Mouse (Mus musculus): Measurements from ENCODE around the gene Cenpo. TPM values are rescaled to one million over a fixed set of nuclear protein-coding genes. Genes with fewer than 3 reads are reported as not detected.

Gene Cenpo
- polyA plus RNA-seq, 1 experiment = 13.1 TPM

GRCm38 (mm10) chr12:4199271-4199670 is 34.8 kb downstream of the Cenpo start:
- no peak for DNase-seq (ENCODE audit: low read depth)

DNA sequence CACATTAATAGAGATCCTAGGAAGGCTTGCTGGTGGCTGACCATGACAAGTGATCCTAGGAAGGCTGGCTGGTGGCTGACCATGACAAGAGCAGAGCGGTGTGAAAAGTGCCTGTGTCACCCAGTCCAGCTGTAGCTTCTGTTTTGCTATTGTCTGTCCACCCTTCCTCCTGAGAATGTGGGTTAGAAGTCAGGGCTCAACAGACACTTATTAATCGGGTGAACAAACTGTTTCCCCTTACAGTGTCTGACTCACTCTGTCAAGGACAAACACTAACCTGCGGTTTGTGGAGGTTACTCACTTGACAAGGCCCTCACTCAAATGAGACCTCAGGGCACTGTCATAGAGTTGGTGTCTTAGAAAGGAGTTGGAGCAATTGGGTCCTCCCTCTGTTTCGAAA is 35.4 kb downstream of the Cenpo start:
- no peak for DNase-seq (ENCODE audit: low read depth)

DNA sequence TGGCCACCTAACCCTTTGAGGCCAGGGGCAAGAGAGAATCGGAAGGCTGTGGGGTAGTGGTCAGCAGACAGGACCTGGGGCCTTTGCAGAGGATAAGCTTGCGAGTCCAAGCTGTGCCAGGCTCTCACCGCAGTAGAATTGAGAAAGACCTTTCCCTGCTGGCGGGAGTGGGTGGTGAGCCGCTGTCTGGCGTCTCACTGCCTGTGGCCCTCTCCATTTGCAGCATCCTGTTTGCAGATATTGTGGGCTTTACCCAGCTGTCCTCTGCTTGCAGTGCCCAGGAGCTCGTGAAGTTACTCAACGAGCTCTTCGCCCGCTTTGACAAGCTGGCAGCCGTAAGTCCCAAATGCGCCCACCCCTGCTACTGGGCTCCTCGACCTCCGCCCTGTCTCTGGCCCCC is 39.5 kb downstream of the Cenpo start:
- no peak for DNase-seq (ENCODE audit: low read depth)

- DNase-seq (ENCODE audit: low read depth) = no peak
Measured at GRCm38 (mm10) chr12:4193025-4193740, 40.9 kb downstream of the Cenpo start.

- DNase-seq (ENCODE audit: low read depth) = no peak
Measured at GRCm38 (mm10) chr12:4192514-4192913, 41.6 kb downstream of the Cenpo start.

- no peak for DNase-seq (ENCODE audit: low read depth)
Measured at GRCm38 (mm10) chr12:4189060-4189447, 45.0 kb downstream of the Cenpo start.

DNA sequence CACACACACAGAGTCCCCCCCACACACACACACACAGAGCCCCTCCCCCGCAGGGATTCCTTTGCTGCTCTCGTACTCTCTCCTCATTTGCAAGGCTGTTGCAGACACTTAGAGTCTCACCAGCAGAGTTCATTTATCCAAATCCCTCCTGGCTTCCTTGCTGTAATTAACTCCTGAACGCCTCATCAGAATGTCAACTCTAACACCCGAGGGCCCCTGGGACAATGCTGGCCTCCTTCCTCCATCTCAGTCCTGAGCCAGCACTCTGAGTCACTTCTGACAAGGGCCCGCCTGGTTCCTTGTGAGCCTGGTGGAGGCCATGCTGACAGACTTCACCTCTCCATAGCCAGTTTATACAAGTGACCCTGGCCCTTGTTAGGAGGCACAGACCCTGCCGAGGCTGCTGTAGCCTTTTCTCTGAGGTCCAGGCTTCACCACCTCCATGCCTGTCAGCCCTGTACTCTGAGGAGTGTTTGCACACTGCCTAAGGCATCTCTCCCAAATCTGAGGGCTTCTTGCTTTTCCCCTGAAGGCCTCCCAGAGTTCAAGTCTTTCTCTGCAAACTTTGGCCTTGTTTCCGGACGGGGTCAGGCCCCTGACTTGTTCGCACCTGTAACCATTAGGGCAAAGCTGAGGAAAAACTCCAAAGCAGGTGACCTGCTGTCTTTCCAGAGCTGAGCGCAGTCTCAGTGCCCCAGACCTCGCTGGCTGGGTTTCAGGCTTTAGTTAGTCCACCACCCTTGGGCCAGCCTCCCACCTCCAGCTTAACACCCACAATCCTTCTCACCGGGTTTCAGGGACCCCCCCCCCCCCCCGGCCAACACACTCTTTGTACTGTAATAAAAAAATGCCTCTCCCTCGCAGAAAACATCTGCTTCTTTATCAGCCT is 45.7 kb downstream of the Cenpo start:
- DNase-seq (ENCODE audit: low read depth) = peak; percentile 90

DNA sequence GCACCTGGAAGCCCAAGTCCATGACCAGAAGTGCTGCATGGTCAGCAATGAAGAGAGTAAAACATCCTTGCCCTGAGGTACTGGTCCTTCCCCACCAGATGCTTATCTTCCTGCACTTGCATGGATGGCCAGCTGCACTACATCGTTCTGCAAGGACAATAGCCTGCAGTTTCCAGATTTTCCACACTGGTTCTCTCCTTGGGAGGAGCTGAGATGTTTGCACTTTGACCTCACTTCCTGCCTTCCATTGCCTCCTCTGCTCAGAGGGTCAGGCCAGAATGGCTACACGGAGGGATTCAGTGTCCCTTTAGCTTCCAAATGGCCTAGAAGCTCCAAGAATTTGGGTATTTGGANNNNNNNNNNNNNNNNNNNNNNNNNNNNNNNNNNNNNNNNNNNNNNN is 49.4 kb downstream of the Cenpo start:
- DNase-seq (ENCODE audit: low read depth) = no peak

DNA sequence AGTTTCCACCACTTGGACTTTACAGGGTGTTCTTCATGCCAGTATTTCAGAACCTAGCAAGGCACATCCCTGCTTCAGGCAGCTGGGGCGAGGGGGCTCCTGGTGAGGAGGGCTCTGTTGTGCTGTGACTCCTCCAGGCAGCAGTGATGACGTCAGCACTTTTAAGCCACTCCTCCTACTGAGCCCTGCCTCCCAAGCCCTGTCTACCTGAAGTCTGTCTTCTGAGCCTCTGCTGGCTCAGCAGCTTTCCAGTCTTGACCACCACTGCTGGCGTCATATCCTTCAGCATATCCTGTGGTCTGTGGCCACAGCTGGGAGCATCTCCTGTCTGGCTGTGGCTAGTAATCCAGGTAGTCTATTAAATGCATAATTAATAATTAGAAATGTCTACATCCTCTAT is 53.6 kb downstream of the Cenpo start:
- DNase-seq (ENCODE audit: low read depth) = no peak

- DNase-seq (ENCODE audit: low read depth) = no peak
Measured at GRCm38 (mm10) chr12:4179671-4180233, 54.3 kb downstream of the Cenpo start.

- no peak for DNase-seq (ENCODE audit: low read depth)
Measured at GRCm38 (mm10) chr12:4178839-4179238, 55.3 kb downstream of the Cenpo start.

DNA sequence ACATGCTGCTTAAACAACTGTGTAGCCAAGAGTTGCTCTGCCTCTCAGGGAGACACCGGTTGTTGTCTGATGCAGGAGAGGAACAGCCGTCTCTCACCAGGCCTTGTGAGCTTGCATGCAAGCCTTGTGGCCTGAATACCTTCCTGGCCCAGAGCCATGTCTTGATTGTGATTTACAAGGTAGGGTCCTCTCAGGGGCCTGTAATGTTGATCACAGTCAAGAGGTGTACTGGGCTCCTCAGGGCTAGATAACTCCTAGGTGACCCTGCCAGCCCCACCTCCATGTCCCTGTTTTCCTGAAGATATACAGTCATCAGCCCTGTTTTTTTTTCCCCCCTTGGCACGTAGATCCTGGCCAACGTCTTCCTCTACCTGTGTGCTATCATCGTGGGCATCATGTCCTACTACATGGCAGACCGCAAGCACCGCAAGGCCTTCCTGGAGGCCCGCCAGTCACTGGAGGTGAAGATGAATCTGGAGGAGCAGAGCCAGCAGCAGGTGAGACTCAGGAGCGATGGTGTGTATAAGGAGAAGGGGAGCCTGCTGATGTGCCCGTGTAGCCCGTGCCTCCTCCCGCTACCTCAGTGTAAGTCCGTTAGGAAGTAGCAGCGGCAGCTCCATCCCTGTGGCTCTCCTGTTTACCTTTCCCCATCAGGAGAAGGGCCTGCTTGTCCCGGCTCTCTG is 60.8 kb downstream of the Cenpo start:
- DNase-seq (ENCODE audit: low read depth) = no peak

GRCm38 (mm10) chr12:4169622-4170021 is 64.5 kb downstream of the Cenpo start:
- DNase-seq (ENCODE audit: low read depth) = no peak

- DNase-seq (ENCODE audit: low read depth) = no peak
Measured at GRCm38 (mm10) chr12:4169058-4169457, 65.0 kb downstream of the Cenpo start.

GRCm38 (mm10) chr12:4166970-4167369 is 67.1 kb downstream of the Cenpo start:
- DNase-seq (ENCODE audit: low read depth) = no peak

GRCm38 (mm10) chr12:4162886-4163285 is 71.2 kb downstream of the Cenpo start:
- no peak for DNase-seq (ENCODE audit: low read depth)

- DNase-seq (ENCODE audit: low read depth) = no peak
Measured at GRCm38 (mm10) chr12:4160322-4160721, 73.8 kb downstream of the Cenpo start.

- DNase-seq (ENCODE audit: low read depth) = no peak
Measured at GRCm38 (mm10) chr12:4158868-4159632, 75.0 kb downstream of the Cenpo start.

DNA sequence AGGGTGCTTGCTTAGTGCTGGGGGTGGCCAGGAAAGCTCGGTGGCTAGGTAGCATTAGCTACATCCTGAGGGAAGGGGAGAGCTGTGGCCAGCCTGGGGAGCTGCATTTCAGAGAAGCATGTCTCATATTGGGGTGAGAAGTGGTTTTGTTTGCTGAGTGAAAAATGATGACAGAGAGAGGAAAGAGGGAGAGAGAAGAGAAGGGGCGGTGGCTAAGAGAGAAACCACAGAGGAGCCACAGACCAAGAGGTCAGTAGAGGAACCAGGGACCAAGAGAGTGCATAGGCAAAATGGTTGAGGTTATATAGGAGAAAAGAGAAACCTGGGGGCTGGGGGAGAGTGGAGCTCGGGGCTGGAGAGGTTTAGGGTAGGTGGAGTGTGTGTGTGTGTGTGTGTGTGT is 75.9 kb downstream of the Cenpo start:
- DNase-seq (ENCODE audit: low read depth) = no peak

DNA sequence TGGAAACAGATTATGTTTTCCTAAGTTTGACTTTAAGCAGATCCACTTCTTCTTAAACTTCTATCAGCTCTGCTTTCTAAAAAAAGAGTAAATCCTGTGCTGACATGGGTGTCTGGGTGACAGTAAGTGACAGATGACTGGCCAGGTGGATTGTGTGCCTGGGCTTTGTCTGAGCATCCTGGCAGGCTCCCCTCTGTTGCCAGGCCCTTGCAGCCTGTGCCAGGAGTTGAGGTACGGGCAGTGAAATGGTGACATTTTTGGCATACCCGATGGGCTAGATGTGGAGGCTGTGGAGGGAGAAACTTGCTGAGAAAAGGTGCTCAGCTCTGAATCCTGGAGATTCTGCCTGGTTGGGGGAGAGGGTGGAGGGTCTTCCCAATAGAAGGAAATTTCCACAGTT is 76.6 kb downstream of the Cenpo start:
- DNase-seq (ENCODE audit: low read depth) = no peak

DNA sequence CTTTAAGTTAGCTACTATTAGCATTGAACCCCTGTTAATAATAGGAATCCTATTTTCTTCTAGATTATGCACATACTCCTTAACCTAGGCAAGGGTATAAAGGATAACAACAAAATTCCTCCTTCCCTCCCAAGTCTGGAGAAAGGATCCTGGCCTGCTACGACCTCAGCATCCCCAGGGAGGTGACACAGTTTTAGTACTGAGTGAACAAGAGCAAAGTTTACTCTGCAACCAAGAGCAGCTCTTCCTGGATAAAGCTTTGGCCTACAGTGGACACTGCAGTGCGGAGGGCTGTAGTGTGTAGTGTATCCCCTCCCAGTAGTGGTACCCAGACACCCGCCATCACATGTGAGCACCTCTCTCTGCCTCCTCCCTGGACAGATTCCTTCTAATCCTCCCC is 82.1 kb downstream of the Cenpo start:
- no peak for DNase-seq (ENCODE audit: low read depth)

GRCm38 (mm10) chr12:4150936-4151335 is 83.2 kb downstream of the Cenpo start:
- DNase-seq (ENCODE audit: low read depth) = no peak

All from gonadal fat pad, adult 2 months (tissue).